Mouse (Mus musculus): ENCODE measurements around the gene Pum2. TPM values are rescaled to one million over a fixed set of nuclear protein-coding genes. Genes with fewer than 3 reads are reported as not detected.

The Pum2 gene
- polyA plus RNA-seq, 1 experiment, result 79.5 TPM

- Histone ChIP-seq H3K27ac (ENCODE audit: insufficient read depth, low read length) (no peak overlapping the region), H3K4me1 (ENCODE audit: control insufficient read depth, insufficient read depth, low read length) (no peaks in the 10 kb centered on the region), H3K4me3 (ENCODE audit: insufficient read depth, low read length) (peak overlapping the region; percentile 41)
- TF ChIP-seq CTCF (IDR thresholded peaks at IDR 0.05; ENCODE audit: extremely low read depth, insufficient read depth, low read length) (no peak), POLR2A (IDR thresholded peaks at IDR 0.05; ENCODE audit: extremely low read depth, insufficient read depth, low read length) (no peak)
These were observed 98.0 kb downstream of the Pum2 start for GRCm38 (mm10) chr12:8771844-8772380.

GRCm38 (mm10) chr12:8772451-8773143 lies 98.7 kb downstream of the Pum2 start:
- no peak overlapping the region for H3K27ac ChIP-seq (ENCODE audit: insufficient read depth, low read length)
- H3K4me3 ChIP-seq (ENCODE audit: insufficient read depth, low read length), result peak overlapping the region; percentile 41
- TF ChIP-seq CTCF (IDR thresholded peaks at IDR 0.05; ENCODE audit: extremely low read depth, insufficient read depth, low read length), result no peak
- TF ChIP-seq POLR2A (IDR thresholded peaks at IDR 0.05; ENCODE audit: extremely low read depth, insufficient read depth, low read length), result no peak
- H3K4me1 ChIP-seq (ENCODE audit: control insufficient read depth, insufficient read depth, low read length), result no peaks in the 10 kb centered on the region

- no peaks in the 10 kb centered on the region for H3K4me1 ChIP-seq (ENCODE audit: control insufficient read depth, insufficient read depth, low read length)
- no peak overlapping the region for H3K27ac ChIP-seq (ENCODE audit: insufficient read depth, low read length)
- H3K4me3 ChIP-seq (ENCODE audit: insufficient read depth, low read length), result no peak overlapping the region; the same call in 1 of the 2 replicates
- TF ChIP-seq POLR2A (IDR thresholded peaks at IDR 0.05; ENCODE audit: extremely low read depth, insufficient read depth, low read length) (no peak), CTCF (IDR thresholded peaks at IDR 0.05; ENCODE audit: extremely low read depth, insufficient read depth, low read length) (no peak)
These were observed 99.4 kb downstream of the Pum2 start for GRCm38 (mm10) chr12:8773336-8773735.

GRCm38 (mm10) chr12:8774183-8774582 lies 100.2 kb downstream of the Pum2 start:
- H3K4me1 ChIP-seq (ENCODE audit: control insufficient read depth, insufficient read depth, low read length), result no peaks in the 10 kb centered on the region
- no peak for TF ChIP-seq CTCF (IDR thresholded peaks at IDR 0.05; ENCODE audit: extremely low read depth, insufficient read depth, low read length)
- no peak for TF ChIP-seq POLR2A (IDR thresholded peaks at IDR 0.05; ENCODE audit: extremely low read depth, insufficient read depth, low read length)
- no peak overlapping the region for H3K27ac ChIP-seq (ENCODE audit: insufficient read depth, low read length)
- H3K4me3 ChIP-seq (ENCODE audit: insufficient read depth, low read length), result no peak overlapping the region

- TF ChIP-seq CTCF (IDR thresholded peaks at IDR 0.05; ENCODE audit: extremely low read depth, insufficient read depth, low read length), result no peak
- TF ChIP-seq POLR2A (IDR thresholded peaks at IDR 0.05; ENCODE audit: extremely low read depth, insufficient read depth, low read length), result no peak
- H3K27ac ChIP-seq (ENCODE audit: insufficient read depth, low read length), result no peak overlapping the region
- no peak overlapping the region for H3K4me3 ChIP-seq (ENCODE audit: insufficient read depth, low read length)
- no peaks in the 10 kb centered on the region for H3K4me1 ChIP-seq (ENCODE audit: control insufficient read depth, insufficient read depth, low read length)
These were observed 102.3 kb downstream of the Pum2 start for GRCm38 (mm10) chr12:8776206-8776605.

GRCm38 (mm10) chr12:8776741-8777140 lies 102.8 kb downstream of the Pum2 start:
- Histone ChIP-seq H3K4me1 (ENCODE audit: control insufficient read depth, insufficient read depth, low read length) (no peaks in the 10 kb centered on the region), H3K27ac (ENCODE audit: insufficient read depth, low read length) (no peak overlapping the region), H3K4me3 (ENCODE audit: insufficient read depth, low read length) (no peak overlapping the region)
- no peak for TF ChIP-seq POLR2A (IDR thresholded peaks at IDR 0.05; ENCODE audit: extremely low read depth, insufficient read depth, low read length)
- TF ChIP-seq CTCF (IDR thresholded peaks at IDR 0.05; ENCODE audit: extremely low read depth, insufficient read depth, low read length), result no peak

GRCm38 (mm10) chr12:8778106-8778505 lies 104.2 kb downstream of the Pum2 start:
- no peaks in the 10 kb centered on the region for H3K4me1 ChIP-seq (ENCODE audit: control insufficient read depth, insufficient read depth, low read length)
- TF ChIP-seq POLR2A (IDR thresholded peaks at IDR 0.05; ENCODE audit: extremely low read depth, insufficient read depth, low read length) (no peak), CTCF (IDR thresholded peaks at IDR 0.05; ENCODE audit: extremely low read depth, insufficient read depth, low read length) (no peak)
- no peak overlapping the region for H3K27ac ChIP-seq (ENCODE audit: insufficient read depth, low read length)
- no peak overlapping the region for H3K4me3 ChIP-seq (ENCODE audit: insufficient read depth, low read length)

- Histone ChIP-seq H3K27ac (ENCODE audit: insufficient read depth, low read length) (no peak overlapping the region), H3K4me1 (ENCODE audit: control insufficient read depth, insufficient read depth, low read length) (no peaks in the 10 kb centered on the region), H3K4me3 (ENCODE audit: insufficient read depth, low read length) (no peak overlapping the region)
- TF ChIP-seq CTCF (IDR thresholded peaks at IDR 0.05; ENCODE audit: extremely low read depth, insufficient read depth, low read length) (no peak), POLR2A (IDR thresholded peaks at IDR 0.05; ENCODE audit: extremely low read depth, insufficient read depth, low read length) (no peak)
These were observed 105.9 kb downstream of the Pum2 start for GRCm38 (mm10) chr12:8779851-8780250.

GRCm38 (mm10) chr12:8781121-8781520 lies 107.2 kb downstream of the Pum2 start:
- Histone ChIP-seq H3K4me3 (ENCODE audit: insufficient read depth, low read length) (no peak overlapping the region), H3K4me1 (ENCODE audit: control insufficient read depth, insufficient read depth, low read length) (no peaks in the 10 kb centered on the region), H3K27ac (ENCODE audit: insufficient read depth, low read length) (no peak overlapping the region)
- no peak for TF ChIP-seq CTCF (IDR thresholded peaks at IDR 0.05; ENCODE audit: extremely low read depth, insufficient read depth, low read length)
- TF ChIP-seq POLR2A (IDR thresholded peaks at IDR 0.05; ENCODE audit: extremely low read depth, insufficient read depth, low read length), result no peak
